Mouse (Mus musculus): ENCODE measurements at regions not wholly inside any gene's neighbourhood (a gene's known extent, or its start where the extent isn't known, plus 50 kb on each side); places are given as distances from the start of the nearest gene placed in this dataset.

DNA sequence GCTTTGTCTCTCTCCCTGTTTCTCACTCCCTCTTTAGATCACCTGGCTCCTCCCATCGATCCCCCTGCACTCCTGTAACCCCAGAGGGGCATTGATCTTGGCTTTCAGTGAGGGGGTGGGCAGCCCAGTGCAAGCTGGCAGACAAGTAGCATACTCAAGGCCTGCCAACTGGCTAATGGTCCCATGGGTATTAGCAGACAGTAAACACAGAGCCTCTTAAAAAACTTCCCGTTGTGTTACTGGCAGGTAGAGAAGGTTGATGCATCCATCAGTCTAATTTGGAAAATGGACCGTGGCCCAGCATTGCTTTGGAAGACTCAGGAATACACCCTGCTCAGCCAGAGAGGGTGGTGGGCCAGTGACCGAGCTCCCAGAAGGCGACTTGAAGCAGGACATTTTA, 145.0 kb downstream of the 9530068E07Rik start:
- DNase-seq (ENCODE audit: low spot score) = no peak

GRCm38 (mm10) chr11:52551451-52551850, 155.2 kb downstream of the 9530068E07Rik start:
- DNase-seq (ENCODE audit: low spot score) = no peak

GRCm38 (mm10) chr11:52552860-52553259, 156.6 kb downstream of the 9530068E07Rik start:
- no peak for DNase-seq (ENCODE audit: low spot score)

DNA sequence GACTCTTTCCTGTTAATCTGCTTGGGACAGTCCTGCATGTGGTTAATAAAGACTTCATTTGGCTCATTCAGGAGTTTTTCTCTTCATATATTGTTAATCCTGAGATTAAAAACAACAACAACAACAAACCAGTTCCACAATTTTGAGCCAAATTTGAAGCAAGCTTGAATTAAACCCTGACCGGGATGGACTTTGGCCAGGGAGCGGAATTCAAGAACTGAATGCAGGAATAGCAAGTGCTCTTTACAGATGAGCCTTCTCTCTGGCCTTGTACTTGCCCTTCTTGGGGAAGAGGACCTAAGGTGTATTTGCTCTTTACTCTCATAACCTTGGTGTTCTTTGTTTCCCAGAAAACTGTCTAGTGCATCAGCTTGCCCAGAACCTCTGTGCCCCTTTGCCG, 161.6 kb downstream of the 9530068E07Rik start:
- DNase-seq (ENCODE audit: low spot score) = no peak

DNA sequence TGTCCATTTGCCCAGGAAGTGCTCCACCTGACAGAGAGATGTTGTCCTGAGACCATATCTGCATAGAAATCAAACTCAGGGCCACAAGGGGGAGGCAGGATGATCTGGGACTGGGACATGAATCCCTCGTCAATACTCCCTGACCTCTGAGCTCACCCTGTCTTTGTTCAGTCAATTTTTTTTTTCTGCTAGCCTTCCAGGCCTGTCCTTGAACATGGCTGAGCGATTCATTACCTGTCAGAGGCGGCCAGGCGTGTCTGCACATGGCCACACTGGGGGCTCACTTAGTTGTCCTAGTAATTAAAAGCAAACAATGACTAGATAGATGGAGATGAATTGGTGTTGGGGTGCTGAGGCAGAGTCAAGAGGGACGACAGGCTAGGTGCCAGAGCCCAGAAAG, 162.6 kb downstream of the 9530068E07Rik start:
- DNase-seq (ENCODE audit: low spot score) = no peak

DNA sequence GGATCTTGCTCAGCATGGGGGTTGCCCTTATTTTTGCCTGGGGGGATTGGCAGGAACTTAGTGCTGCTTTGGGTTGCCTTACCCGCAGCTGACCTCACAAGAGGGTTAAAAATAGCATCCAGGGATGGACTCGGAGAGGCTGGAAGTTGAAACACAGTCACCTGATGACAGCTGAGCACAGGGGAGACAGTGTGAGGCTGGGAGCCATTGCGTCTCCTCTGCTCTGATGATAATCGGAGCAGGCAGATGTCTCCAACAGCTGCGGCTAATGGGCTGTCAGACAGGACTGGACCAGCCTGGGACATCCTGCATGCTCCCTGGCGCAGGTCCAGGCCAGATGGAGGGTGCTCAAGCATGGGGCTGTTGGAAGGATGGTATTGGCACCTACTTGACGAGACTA, 165.1 kb downstream of the 9530068E07Rik start:
- no peak for DNase-seq (ENCODE audit: low spot score)

DNA sequence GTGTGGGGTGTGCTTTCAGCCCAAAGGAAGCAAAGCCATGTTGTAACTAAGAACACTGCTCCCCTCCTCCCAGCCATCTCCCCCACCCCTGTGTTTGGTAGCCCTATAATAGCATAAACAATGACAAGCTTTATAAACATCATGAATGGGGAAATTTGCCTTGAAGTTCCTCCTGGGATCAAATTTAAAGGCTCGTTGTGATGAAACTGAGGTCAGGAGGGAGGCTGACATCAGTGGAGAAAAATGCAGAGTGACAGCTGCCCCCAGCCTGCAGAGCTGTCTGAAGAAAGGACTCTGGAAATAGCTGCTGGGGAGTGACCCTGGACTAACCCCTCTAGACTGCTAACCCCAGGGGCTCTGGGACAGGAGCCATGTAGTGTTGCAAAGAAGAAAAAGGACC, 169.2 kb downstream of the 9530068E07Rik start:
- no peak for DNase-seq (ENCODE audit: low spot score)

GRCm38 (mm10) chr11:52566026-52566425, 169.8 kb downstream of the 9530068E07Rik start:
- DNase-seq (ENCODE audit: low spot score) = peak; percentile 33

GRCm38 (mm10) chr11:52567945-52568687, 171.9 kb downstream of the 9530068E07Rik start:
- DNase-seq (ENCODE audit: low spot score) = peak; percentile 22

DNA sequence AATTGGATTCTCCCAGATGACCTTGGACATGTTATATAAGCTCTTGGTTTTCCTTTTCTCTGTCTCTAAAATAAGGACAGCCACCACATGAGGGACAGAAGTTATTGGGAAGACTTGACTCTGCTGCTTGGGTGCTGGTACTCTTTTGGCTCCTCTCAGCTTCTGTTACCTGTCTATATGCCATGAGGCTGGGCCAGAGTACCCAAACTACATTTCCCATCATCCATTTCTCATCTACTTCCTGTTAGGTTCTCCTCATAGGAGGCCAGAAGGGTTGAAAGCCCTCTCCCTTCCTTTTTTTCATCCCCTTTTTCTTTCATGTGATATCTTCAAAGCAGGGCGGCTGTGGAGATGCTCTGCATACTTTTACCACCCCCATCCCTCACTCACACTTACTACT, 172.6 kb downstream of the 9530068E07Rik start:
- DNase-seq (ENCODE audit: low spot score) = no peak

DNA sequence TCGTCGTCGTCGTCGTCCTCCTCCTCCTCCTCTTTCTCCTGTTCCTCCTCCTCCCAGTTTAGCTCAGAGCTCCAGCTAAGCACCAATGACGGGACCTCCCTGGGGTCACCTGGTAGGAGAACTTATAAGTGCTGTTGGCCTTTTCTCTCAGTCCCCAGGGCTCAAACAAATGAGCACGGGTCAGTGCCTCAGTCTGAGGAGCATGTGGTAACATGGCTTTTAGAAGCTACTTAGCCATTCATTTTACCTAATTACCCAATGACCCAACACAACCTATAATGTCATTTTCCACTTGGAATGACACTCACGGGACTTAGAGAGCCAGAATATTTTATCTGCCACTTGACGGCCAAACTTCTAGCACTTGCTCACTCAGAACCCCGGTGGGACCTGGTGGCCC, 173.5 kb downstream of the 9530068E07Rik start:
- DNase-seq (ENCODE audit: low spot score) = no peak

- DNase-seq (ENCODE audit: low spot score) = no peak
Observed at GRCm38 (mm10) chr11:52578471-52578870, 182.2 kb downstream of the 9530068E07Rik start.

GRCm38 (mm10) chr11:52579764-52580377, 183.6 kb downstream of the 9530068E07Rik start:
- DNase-seq (ENCODE audit: low spot score) = no peak

DNA sequence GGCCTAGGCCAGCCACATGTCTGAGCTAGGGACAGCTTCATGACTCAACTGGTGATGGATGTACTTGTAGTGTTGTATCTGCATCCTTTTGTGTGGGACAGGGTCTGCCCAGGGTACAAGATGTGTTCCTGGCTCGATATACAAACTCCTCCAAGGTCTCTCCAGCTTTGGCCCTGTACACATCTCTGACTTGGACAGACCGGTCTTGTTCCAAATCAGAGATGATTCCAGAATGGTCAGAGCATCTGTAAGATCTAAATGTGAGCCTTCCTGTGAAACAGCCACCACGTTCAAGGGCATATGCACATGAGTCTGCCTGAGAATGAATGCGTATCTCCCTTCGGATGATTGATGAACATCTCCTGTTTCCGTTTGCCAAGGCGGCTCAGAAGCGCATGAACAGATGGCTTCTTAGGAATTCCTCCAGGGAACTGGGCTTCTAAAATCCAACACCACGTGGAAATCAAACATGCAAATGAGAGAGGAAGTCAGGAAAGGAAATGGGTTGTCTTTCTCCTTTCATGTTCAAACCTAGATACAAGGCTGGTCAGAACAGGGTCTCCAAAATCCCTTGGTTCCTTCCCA, 172.7 kb upstream of the Fstl4 start:
- no peak for DNase-seq (ENCODE audit: low spot score)

- DNase-seq (ENCODE audit: low spot score) = no peak
Observed at GRCm38 (mm10) chr11:52594092-52594491, 170.3 kb upstream of the Fstl4 start.

GRCm38 (mm10) chr11:52601196-52601595, 163.2 kb upstream of the Fstl4 start:
- no peak for DNase-seq (ENCODE audit: low spot score)

DNA sequence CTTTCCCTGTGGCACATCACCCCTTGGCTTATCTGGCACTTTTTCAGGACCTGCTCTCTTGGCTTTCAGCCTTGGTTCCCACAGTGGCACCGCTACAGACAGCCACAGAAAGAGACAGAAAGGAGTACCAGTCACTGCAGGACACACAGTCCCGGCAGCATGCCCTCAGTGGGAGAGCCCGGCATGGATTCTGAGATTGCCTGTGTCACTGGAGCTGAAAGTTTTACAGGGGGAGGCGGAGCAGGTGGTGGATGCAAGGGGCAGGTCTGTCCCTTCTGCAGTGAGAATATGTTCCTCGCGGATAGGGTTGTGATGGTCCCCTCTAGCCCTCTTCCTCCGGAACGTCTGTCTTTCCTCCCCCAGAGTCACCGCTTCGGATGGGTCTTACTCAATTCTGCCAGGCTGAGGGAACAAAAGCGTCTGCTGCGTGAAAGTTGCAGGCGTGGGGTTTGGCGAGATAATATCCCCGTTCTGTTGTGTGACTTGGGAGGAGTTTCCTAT, 162.3 kb upstream of the Fstl4 start:
- peak; percentile 13 for DNase-seq (ENCODE audit: low spot score)

DNA sequence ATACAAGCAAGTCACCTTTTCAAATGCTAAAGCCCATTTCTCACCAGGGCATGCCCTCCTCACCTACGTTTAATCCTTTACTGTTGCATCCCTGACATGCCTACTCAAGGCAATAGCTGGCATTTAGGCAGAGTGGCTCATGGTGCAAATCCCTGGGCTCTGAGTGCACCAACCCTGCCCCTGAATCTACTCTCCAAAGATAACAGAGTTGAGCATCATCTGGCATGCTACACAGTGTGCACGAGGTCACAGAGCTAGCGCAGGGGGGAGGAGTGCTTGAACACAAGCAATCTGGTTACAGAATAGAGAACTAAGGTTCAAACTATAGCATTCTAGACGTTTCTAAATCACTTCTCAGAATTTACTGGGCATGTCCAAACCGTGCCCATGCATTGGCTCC, 161.6 kb upstream of the Fstl4 start:
- no peak for DNase-seq (ENCODE audit: low spot score)

- DNase-seq (ENCODE audit: low spot score) = no peak
Observed at GRCm38 (mm10) chr11:52610681-52611165, 153.7 kb upstream of the Fstl4 start.

- DNase-seq (ENCODE audit: low spot score) = no peak
Observed at GRCm38 (mm10) chr11:52615622-52616021, 148.8 kb upstream of the Fstl4 start.

GRCm38 (mm10) chr11:52618646-52619045, 145.8 kb upstream of the Fstl4 start:
- DNase-seq (ENCODE audit: low spot score) = no peak

DNA sequence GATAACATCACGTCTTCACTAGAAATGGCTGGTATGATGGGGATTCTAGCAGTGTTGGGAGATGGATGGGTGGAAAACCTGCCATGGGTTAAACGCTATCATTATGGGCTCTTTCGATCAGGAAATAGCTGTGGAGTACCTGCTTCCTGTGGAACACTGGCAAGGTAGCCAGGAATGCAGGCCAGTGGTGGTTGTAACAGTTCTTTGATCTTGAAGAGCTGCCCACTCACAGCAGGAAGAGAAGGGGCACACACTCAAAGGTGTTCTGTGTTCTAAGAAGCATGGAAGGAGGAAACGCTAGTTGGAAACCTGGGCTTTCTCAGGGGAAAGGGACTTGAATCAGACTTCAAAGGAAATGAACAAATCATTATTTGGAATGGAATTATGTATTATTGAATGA, 141.6 kb upstream of the Fstl4 start:
- DNase-seq (ENCODE audit: low spot score) = no peak

DNA sequence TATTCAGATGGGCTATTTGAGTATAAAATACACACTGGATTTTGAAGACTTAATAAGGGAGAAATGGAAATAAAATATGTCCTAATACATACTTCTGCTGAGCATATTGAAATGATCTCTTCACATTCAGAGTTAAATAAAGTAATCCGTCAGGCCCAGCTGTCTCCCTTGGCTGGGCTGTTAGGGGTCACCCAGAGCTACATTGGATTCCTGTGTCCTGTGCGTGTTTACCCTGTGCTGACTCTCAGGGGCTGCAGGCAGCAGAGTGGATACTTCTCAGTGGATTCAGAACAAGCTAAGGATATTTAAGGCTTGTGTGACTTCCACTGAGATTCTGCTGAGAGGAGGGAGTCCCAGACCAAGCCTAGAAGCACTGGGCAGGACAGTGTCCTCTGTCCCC, 135.6 kb upstream of the Fstl4 start:
- no peak for DNase-seq (ENCODE audit: low spot score)

Data from left cerebral cortex, adult 11 months (tissue).